Mouse (Mus musculus) left cerebral cortex, adult 2 months (tissue): ENCODE data around the gene Tnni1. TPM values are rescaled to one million over a fixed set of nuclear protein-coding genes. Genes with fewer than 3 reads are reported as not detected.

ENCODE experiments used
- DNase-seq, 2 experiments: peaks; one replicate each; pipeline ENCODE4 v3.0.0; 2021 to 2022; ENCODE audit warnings: low spot score in 2 of 2, mixed read lengths in 1 of 2; ENCODE audit errors: extremely low spot score in 1 of 2
- H3K27ac ChIP-seq: fragments of 200-600 bp; 2 replicates; pipeline ENCODE4 v1.8.1; 2022
- H3K4me3 ChIP-seq: fragments of 200-600 bp; 2 replicates; pipeline ENCODE4 v1.8.1; 2022
- CTCF ChIP-seq: fragments of 200-600 bp; IDR thresholded peaks from 2 replicates; pipeline ENCODE4 v1.8.1; 2022; ENCODE audit warnings: antibody characterized with exemption, mild to moderate bottlenecking, moderate library complexity
- intact Hi-C: fragments of 180-260 bp; cut with DNase I; formaldehyde crosslinking; loops from one replicate; pipeline ENCODE4 v1.15.1; 2025
- total RNA-seq, 2 experiments: library from RNA; stranded (reverse); gene quantifications; 2 replicates each; pipeline ENCODE4 v1.2.3; 2021

Tnni1 gene
- total RNA-seq, 2 experiments from 2014 or later: 1.6 to 1.7 TPM

DNA sequence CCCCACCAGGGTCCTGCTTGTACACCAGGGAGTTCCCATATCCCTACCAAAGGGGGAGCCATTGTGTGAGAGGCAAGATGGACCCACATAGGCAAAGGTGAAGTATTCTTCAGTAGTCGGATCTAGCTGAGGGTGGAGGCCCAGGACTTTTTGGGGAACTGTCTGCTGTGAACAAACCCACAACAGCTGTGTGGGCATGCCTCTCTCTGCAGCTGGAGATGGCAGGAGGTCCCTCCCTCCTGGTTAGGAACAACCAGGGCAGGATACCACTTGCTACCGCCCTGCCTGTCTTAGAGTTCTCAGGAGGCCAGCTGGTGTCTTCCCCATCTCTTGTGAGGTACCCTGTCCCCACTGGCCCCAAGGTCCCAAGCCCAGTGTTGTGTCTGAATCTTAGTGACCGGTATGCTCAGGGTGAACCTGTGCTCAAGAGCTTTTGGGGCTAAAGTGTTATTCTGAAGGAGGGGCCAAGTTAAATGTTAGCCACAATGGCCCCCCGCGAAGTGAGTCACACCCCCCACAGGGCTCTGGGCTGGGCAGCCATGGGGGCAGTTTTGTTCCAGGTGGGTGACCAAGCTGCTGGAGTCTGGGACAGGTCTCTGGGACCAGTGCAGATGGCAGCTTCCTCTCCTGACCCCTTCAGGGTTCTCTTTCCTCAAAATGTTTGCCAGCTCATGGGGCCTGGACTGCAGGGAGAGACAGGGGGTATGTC lies 34.6 kb downstream of the Tnni1 start:
- H3K4me3 ChIP-seq: no peak overlapping the region
- intact Hi-C loops: no loop called here
- H3K27ac ChIP-seq: no peak overlapping the region
- no peak for DNase-seq
- TF ChIP-seq CTCF: no peak

- intact Hi-C loops: no loop called here
- no peak overlapping the region for H3K4me3 ChIP-seq
- DNase-seq: no peak
- no peak overlapping the region for H3K27ac ChIP-seq
- no peak for TF ChIP-seq CTCF
Observed at GRCm38 (mm10) chr1:135814531-135814930, 35.3 kb downstream of the Tnni1 start.

GRCm38 (mm10) chr1:135817595-135817994 lies 38.4 kb downstream of the Tnni1 start:
- Histone ChIP-seq H3K4me3 (no peak overlapping the region), H3K27ac (no peak overlapping the region)
- intact Hi-C loops: no loop called here
- no peak for TF ChIP-seq CTCF
- DNase-seq: no peak

GRCm38 (mm10) chr1:135818481-135819086 lies 39.4 kb downstream of the Tnni1 start, which contains the start of gene Lad1:
Gene Lad1, plus strand, starts transcription at chr1:135818598.
- DNase-seq: peak in 1 of 2 experiments; percentile 25
- H3K27ac ChIP-seq: no peak within 1 kb of the TSS
- H3K4me3 ChIP-seq: peak within 1 kb of the TSS; percentile 44
- intact Hi-C loops: no loop called here
- no peak for TF ChIP-seq CTCF

DNA sequence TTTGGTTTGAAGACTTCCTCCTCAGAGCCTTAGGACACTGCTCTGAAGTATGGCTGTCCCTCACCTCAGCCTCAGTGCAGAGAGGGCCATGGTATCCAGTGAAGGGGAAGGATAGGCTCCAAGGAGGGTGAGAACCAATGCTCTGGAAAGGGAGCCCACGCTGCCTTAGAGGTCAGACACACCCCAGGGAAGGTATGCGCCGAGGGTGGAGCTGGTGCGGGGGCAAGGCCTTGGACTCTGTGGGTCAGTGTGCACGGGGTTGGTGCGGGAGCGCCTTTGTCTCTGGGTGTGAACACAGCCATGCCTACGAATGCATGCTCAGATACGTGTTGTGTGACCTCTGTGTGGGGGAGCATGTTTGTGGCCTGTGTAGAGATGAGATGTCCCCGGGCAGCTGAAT lies 40.8 kb downstream of the Tnni1 start:
- DNase-seq: no peak
- TF ChIP-seq CTCF: no peak
- intact Hi-C loops: no loop called here
- H3K27ac ChIP-seq: no peak overlapping the region
- H3K4me3 ChIP-seq: no peak overlapping the region

DNA sequence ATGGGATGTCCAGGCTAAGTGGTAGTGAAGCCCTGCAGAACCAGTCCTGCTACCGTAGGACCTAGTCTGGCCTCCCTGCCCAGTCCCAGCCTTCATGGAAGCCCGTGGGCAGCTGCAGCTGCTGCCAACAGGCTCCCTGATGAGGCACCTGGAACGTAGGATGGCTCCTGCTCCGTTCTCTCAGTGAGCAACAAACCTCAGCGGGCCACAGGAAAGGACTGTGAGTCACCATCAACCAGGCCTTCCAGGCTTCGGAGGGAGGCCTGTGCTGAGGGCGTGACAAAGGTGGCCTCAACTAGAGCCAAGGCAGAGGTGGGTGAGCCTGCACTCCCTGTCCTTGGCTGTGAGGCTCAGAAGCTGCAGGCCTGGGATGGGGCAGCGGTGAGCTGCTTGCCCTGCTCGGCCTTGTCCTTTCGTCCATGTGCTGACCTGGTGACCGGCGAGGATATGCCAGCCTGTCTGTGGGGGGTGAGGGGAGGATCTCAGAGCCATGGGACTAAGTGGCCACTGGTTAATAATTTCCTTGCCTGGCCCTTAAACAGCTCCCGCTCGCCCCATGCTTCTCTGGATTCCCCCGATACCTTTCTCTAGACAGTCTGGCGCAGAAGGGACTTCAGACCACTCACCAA lies 41.6 kb downstream of the Tnni1 start:
- DNase-seq: peak in 1 of 2 experiments; percentile 36
- TF ChIP-seq CTCF: no peak
- intact Hi-C loops: no loop called here
- no peak overlapping the region for H3K27ac ChIP-seq
- H3K4me3 ChIP-seq: no peak overlapping the region

GRCm38 (mm10) chr1:135821780-135822179 lies 42.5 kb downstream of the Tnni1 start:
- no peak overlapping the region for H3K27ac ChIP-seq
- intact Hi-C loops: no loop called here
- TF ChIP-seq CTCF: no peak
- H3K4me3 ChIP-seq: no peak overlapping the region
- no peak for DNase-seq

DNA sequence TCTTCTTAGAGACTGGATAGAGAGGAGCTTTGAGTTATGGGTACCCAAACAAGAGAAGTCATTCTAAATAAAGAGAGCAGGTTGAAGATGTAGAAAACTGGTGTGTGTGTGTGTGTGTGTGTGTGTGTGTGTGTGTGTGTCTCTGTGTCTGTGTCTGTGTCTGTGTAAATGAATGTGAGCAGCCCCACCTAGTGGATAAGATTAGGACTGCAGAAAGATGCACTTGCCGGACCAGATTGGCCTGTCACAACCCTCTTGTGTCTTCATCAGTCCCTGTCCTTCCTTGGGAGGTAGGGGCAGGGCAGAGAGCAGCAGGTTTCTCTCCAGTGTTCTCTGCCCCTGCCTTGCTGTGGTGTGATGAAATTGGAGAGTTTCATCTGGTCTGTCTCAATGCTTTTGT lies 49.7 kb downstream of the Tnni1 start:
- intact Hi-C loops: loop anchor here (1.0 to 5.0 kb wide), 2 partner anchors 18 to 77 kb away; no protein-coding TSS in a partner anchor
- peak; percentile 34 to 38 for DNase-seq

GRCm38 (mm10) chr1:135834206-135834859 lies 55.1 kb downstream of the Tnni1 start:
- intact Hi-C loops: no loop called here
- Histone ChIP-seq H3K27ac (no peak overlapping the region), H3K4me3 (no peak overlapping the region)
- no peak for DNase-seq
- TF ChIP-seq CTCF: no peak

More for the DNA sequence above, 49.7 kb downstream of the Tnni1 start:
- Histone ChIP-seq H3K27ac (no peak overlapping the region), H3K4me3 (no peak overlapping the region)
- peak; percentile 49 for TF ChIP-seq CTCF

DNA sequence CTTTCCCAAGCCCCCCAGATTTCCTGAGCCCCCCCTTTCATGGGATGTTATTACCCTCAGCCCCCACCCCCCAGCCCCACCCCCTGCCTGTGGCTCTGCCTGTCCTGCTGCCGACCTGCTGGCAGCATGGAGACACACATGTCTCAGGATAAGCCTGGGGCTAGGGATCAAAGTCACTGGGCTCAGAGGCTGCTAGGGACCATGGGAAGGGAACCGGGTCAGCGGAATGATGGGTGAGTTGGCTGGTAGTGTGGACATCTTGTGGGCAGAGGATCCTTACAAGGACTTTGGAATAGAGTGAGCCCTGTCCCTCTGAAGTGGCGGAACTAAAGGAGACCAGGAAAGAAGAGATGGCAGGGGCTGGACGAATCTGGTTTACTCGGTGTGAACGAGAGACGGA lies 55.7 kb downstream of the Tnni1 start:
- intact Hi-C loops: no loop called here

GRCm38 (mm10) chr1:135835716-135836483 lies 56.7 kb downstream of the Tnni1 start, which contains the start of gene Tnnt2:
Gene Tnnt2, plus strand, starts transcription at chr1:135836354.
- intact Hi-C loops: no loop called here
- TF ChIP-seq CTCF: no peak
- Histone ChIP-seq H3K27ac (no peak within 1 kb of the TSS), H3K4me3 (no peak within 1 kb of the TSS)
- DNase-seq: no peak

More for the DNA sequence above, 55.7 kb downstream of the Tnni1 start:
- TF ChIP-seq CTCF: no peak
- no peak for DNase-seq
- H3K4me3 ChIP-seq: no peak overlapping the region
- no peak overlapping the region for H3K27ac ChIP-seq
